14 mouse cellular contexts compared by ENCODE assay signal in genomic region chr7:36720830-36721229, GRCm38 (mm10). TPM values are rescaled to one million over a fixed set of nuclear protein-coding genes. Genes with fewer than 3 reads are reported as not detected.
DNase-seq lines count a peak whose midpoint lies in the region; ATAC-seq lines count a peak whose summit lies in the region.
"Had no signal": no experiment of that assay in that cellular context is flagged by ENCODE, and none has a peak within 500 bp of the region (broad histone marks: within the 10 kb centered on the region; RNA-seq: fewer than 3 reads in every experiment).

No protein-coding gene starts in this region.

- no peak overlapping the region for H3K4me3 ChIP-seq in kidney, embryonic 16.5 days (ENCODE audit: low read length)
- H3K4me3 ChIP-seq in intestine, embryonic 16.5 days (ENCODE audit: low read length), result no peak overlapping the region
- H3K4me3 ChIP-seq: erythroblast, embryonic 14.5 days; midbrain, embryonic 10.5 days; myocyte had no signal

- no peak overlapping the region for H3K9ac ChIP-seq in kidney, embryonic 16.5 days (replicated peaks; ENCODE audit: low read length)
- H3K9ac ChIP-seq in intestine, embryonic 16.5 days (ENCODE audit: low read depth, low read length), result no peak overlapping the region
- H3K9ac ChIP-seq: liver, embryonic 14.5 days had no signal

- no peak overlapping the region for H3K27ac ChIP-seq in kidney, embryonic 16.5 days (ENCODE audit: low read length)
- no peak overlapping the region for H3K27ac ChIP-seq in intestine, embryonic 16.5 days (ENCODE audit: low read length)
- H3K27ac ChIP-seq: liver, embryonic 14.5 days; midbrain, embryonic 10.5 days had no signal

- H3K4me2 ChIP-seq in kidney, embryonic 16.5 days (replicated peaks; ENCODE audit: low read depth, low read length), result no peak overlapping the region
- H3K4me2 ChIP-seq in intestine, embryonic 16.5 days (ENCODE audit: low read depth, low read length), result no peak overlapping the region

- no peaks in the 10 kb centered on the region for H3K27me3 ChIP-seq in kidney, embryonic 16.5 days (ENCODE audit: insufficient read depth, low read length)
- no peaks in the 10 kb centered on the region for H3K27me3 ChIP-seq in intestine, embryonic 16.5 days (replicated peaks; ENCODE audit: control insufficient read depth, insufficient read depth, low read length)

- 0 out of 2 replicates have a peak, but pooled peaks have one; percentile 65 for ATAC-seq in kidney, embryonic 16.5 days (ENCODE audit: low FRiP score, low TSS enrichment)
- peak; percentile 77 for ATAC-seq in intestine, embryonic 16.5 days

- no peaks in the 10 kb centered on the region for H3K36me3 ChIP-seq in kidney, embryonic 16.5 days (ENCODE audit: insufficient read depth, low read length)
- no peaks in the 10 kb centered on the region for H3K36me3 ChIP-seq in intestine, embryonic 16.5 days (ENCODE audit: control insufficient read depth, insufficient read depth, low read length)
- H3K36me3 ChIP-seq: midbrain, embryonic 10.5 days had no signal

- WGBS in kidney, embryonic 16.5 days, result 27% methylated on average over 9 of the region's 9 CpGs
- WGBS in intestine, embryonic 16.5 days, result 36% methylated on average over 9 of the region's 9 CpGs

- DNase-seq in adrenal gland, postnatal 14 days, result peak; percentile 27
- DNase-seq in adrenal gland, adult 2 months, result no peak
- DNase-seq in kidney, adult 11 months, result no peak
- peak; percentile 60 for DNase-seq in brain, adult 2 months (ENCODE audit: low read depth, low spot score)
- DNase-seq in cerebellum, adult 11 months, result no peak
- no peak for DNase-seq in layer of hippocampus, postnatal 25 days (ENCODE audit: extremely low spot score in 1 of 2, low spot score in 1 of 2)
- DNase-seq: adrenal gland, adult 8-10 months; thymus, adult 2 months had no signal

- no peaks in the 10 kb centered on the region for H3K9me3 ChIP-seq in kidney, embryonic 16.5 days (ENCODE audit: low read length)
- no peaks in the 10 kb centered on the region for H3K9me3 ChIP-seq in intestine, embryonic 16.5 days (ENCODE audit: control insufficient read depth, low read length)
- H3K9me3 ChIP-seq: midbrain, embryonic 10.5 days had no signal

- peaks cover 8% of the 10 kb centered on the region; the same call in 1 of the 2 replicates for H3K4me1 ChIP-seq in kidney, embryonic 16.5 days (ENCODE audit: insufficient read depth, low read length)
- H3K4me1 ChIP-seq in intestine, embryonic 16.5 days (ENCODE audit: control insufficient read depth, insufficient read depth, low read length), result peaks cover 6% of the 10 kb centered on the region; the same call in 1 of the 2 replicates

RNA-seq across cellular contexts. Expression of gene Tshz3, which starts 22.9 kb away (rescaled TPM):
- total RNA-seq in adrenal gland, postnatal 14 days (2021), result 5.3 and 5.8 TPM in 2 replicates
- total RNA-seq in adrenal gland, adult 2 months (2021), result 1 to 10 TPM; 4.2 to 4.7 TPM
- polyA plus RNA-seq in adrenal gland, adult 2 months (2012; rRNA removed), result 1.9 and 2.8 TPM in 2 replicates
- polyA plus RNA-seq in kidney, embryonic 16.5 days (2015; fragmentation: Nextera tagmentation; extraction: Ambion mirVana), result 11.7 and 17.6 TPM in 2 replicates
- 9.7 and 10.4 TPM in 2 replicates for polyA plus RNA-seq in intestine, embryonic 16.5 days (2015; fragmentation: Nextera tagmentation; extraction: Ambion mirVana)
- 10 to 100 TPM; 10.1 to 14.3 TPM for total RNA-seq in layer of hippocampus, postnatal 25 days (2021)
- polyA plus RNA-seq: erythroblast, embryonic 14.5 days had no signal

Comparison
In these comparisons a context has a peak if more than half of its experiments do, and no peak if none do; other contexts are left out.
1. DNase-seq: peak in adrenal gland, postnatal 14 days (single experiment) and brain, adult 2 months (single experiment); none in adrenal gland, adult 2 months (single experiment), kidney, adult 11 months (single experiment), cerebellum, adult 11 months (single experiment) and layer of hippocampus, postnatal 25 days (0 of 2).